Mouse (Mus musculus) G1E (cell line): Measurements from ENCODE around the gene Grxcr1.

Experiments
- CTCF ChIP-seq: IDR thresholded peaks from 2 replicates; pipeline ENCODE4 v1.5.1; 2012; ENCODE audit warnings: low read depth, low read length, inconsistent platforms, mixed read lengths
- GATA1 ChIP-seq: IDR thresholded peaks from 2 replicates; pipeline ENCODE4 v1.6.1; 2012; ENCODE audit warnings: borderline replicate concordance, low read length, inconsistent platforms, mixed read lengths
- TAL1 ChIP-seq: conservative IDR thresholded peaks from 2 replicates; pipeline ENCODE4 v1.6.1; 2012; ENCODE audit warnings: low read depth, low read length, inconsistent platforms, mixed read lengths

DNA sequence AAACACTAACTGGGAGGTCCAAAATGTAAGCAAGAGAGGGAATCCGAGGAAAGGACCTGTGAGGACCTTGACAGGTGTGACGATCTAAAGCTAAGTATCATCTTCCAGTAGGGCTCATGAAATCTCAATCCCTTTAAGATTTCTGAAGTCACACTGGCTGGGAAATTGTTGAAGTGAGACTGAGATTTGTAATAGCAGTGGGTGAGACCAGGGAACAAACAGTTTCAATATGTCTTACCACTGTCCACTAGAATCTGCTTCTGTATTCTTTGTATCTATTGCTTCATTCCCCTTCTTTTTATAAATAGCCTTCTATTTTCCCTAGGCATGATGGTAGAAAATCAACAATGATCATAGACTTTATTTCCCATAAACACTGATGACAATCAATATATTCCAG, 10.8 kb upstream of the Grxcr1 start:
- TF ChIP-seq CTCF (no peak), TAL1 (no peak), GATA1 (no peak)
